ENCODE assay signal across 11 mouse cellular contexts in the genomic region with DNA sequence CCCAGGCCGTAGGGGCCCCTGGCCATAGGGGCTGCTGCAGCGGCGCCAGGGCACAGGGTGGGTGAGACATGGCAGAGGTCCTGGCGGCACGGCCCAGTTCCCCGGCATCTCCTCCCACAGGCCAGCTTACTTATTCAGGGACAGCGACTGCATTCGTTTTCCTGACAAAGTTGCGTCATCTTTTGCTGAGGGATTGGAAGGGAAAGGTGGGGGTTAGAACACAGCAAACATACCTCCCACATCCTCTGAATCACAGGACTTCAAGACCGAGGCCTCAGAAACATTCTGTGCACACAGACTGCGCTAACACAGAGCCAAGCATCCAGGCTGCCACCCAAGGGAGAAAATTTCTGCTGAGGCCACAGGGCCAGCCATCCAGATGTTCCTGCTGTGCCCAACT. TPM values are rescaled to one million over a fixed set of nuclear protein-coding genes. Genes with fewer than 3 reads are reported as not detected.
DNase-seq lines count a peak whose midpoint lies in the region; ATAC-seq and TF ChIP-seq lines count a peak whose summit lies in the region.
"Had no signal": no experiment of that assay in that cellular context is flagged by ENCODE, and none has a peak within 500 bp of the region (broad histone marks: within the 10 kb centered on the region; RNA-seq: fewer than 3 reads in every experiment).

No protein-coding gene starts in this region.

- no peak for TF ChIP-seq CTCF in heart, postnatal 0 days (IDR thresholded peaks at IDR 0.05; ENCODE audit: low read depth)
- TF ChIP-seq CTCF in gastrocnemius, adult 2 months (IDR thresholded peaks at IDR 0.05): no peak

- no peak overlapping the region for H3K9ac ChIP-seq in heart, postnatal 0 days (replicated peaks; ENCODE audit: low read depth, low read length)
- no peak overlapping the region for H3K9ac ChIP-seq in kidney, embryonic 15.5 days
- H3K9ac ChIP-seq in forebrain, embryonic 15.5 days (replicated peaks): no peak overlapping the region

- ATAC-seq in heart, postnatal 0 days (ENCODE audit: insufficient read depth, low read depth): peak; percentile 29
- no peak for ATAC-seq in kidney, embryonic 15.5 days (replicated peaks; ENCODE audit: low FRiP score)
- no peak for ATAC-seq in forebrain, embryonic 15.5 days (replicated peaks)

- DNase-seq in heart, postnatal 0 days (ENCODE audit: low spot score): no peak
- no peak for DNase-seq in heart, postnatal 25 days (ENCODE audit: low spot score)
- peak; percentile 92 for DNase-seq in 3T3-L1 (ENCODE audit: low read depth, low spot score)
- peak; percentile 74 for DNase-seq in adrenal gland, postnatal 14 days
- DNase-seq in left cerebral cortex, adult 8-10 months (ENCODE audit: low spot score in 2 of 2): peak; percentile 44 to 83
- no peak for DNase-seq in gastrocnemius, adult 2 months
- DNase-seq: cerebellum, postnatal 14 days; thymus, adult 18-20 months had no signal

- peaks cover 93% of the 10 kb centered on the region for H3K36me3 ChIP-seq in heart, postnatal 0 days (replicated peaks; ENCODE audit: control insufficient read depth, insufficient read depth, low read length)
- H3K36me3 ChIP-seq in kidney, embryonic 15.5 days: peaks cover 99% of the 10 kb centered on the region
- peaks cover 80% of the 10 kb centered on the region for H3K36me3 ChIP-seq in forebrain, embryonic 15.5 days

- H3K27ac ChIP-seq in heart, postnatal 0 days (ENCODE audit: low read depth): peak overlapping the region; percentile 48; the same call in 1 of the 2 replicates
- H3K27ac ChIP-seq in gastrocnemius, adult 2 months: no peak overlapping the region
- no peak overlapping the region for H3K27ac ChIP-seq in kidney, embryonic 15.5 days
- H3K27ac ChIP-seq in forebrain, embryonic 15.5 days (replicated peaks): no peak overlapping the region

- H3K27me3 ChIP-seq in heart, postnatal 0 days (ENCODE audit: control insufficient read depth, insufficient read depth, low read length): no peaks in the 10 kb centered on the region
- H3K27me3 ChIP-seq in kidney, embryonic 15.5 days: no peaks in the 10 kb centered on the region
- H3K27me3 ChIP-seq in forebrain, embryonic 15.5 days: no peaks in the 10 kb centered on the region

- H3K4me2 ChIP-seq in heart, postnatal 0 days (ENCODE audit: low read depth, low read length): no peak overlapping the region
- H3K4me2 ChIP-seq in kidney, embryonic 15.5 days: no peak overlapping the region
- H3K4me2 ChIP-seq in forebrain, embryonic 15.5 days (replicated peaks): no peak overlapping the region

- no peaks in the 10 kb centered on the region for H3K4me1 ChIP-seq in heart, postnatal 0 days (ENCODE audit: control insufficient read depth, insufficient read depth)
- H3K4me1 ChIP-seq in kidney, embryonic 15.5 days: no peaks in the 10 kb centered on the region
- no peaks in the 10 kb centered on the region for H3K4me1 ChIP-seq in forebrain, embryonic 15.5 days

- intact Hi-C loops in heart, postnatal 25 days (cut with DNase I): no loop called here
- intact Hi-C loops in gastrocnemius, adult 2 months (cut with DNase I): no loop called here

- no peak overlapping the region for H3K4me3 ChIP-seq in heart, postnatal 0 days (ENCODE audit: low read depth, low read length)
- no peak overlapping the region for H3K4me3 ChIP-seq in gastrocnemius, adult 2 months
- no peak overlapping the region for H3K4me3 ChIP-seq in kidney, embryonic 15.5 days (replicated peaks)
- no peak overlapping the region for H3K4me3 ChIP-seq in forebrain, embryonic 15.5 days
- H3K4me3 ChIP-seq: erythroblast, embryonic 14.5 days had no signal

- no peak for TF ChIP-seq EP300 in heart, postnatal 0 days (IDR thresholded peaks at IDR 0.05; ENCODE audit: low read depth)

- WGBS in heart, postnatal 0 days: 68% methylated on average over 11 of the region's 11 CpGs
- WGBS in kidney, embryonic 15.5 days: 83% methylated on average over 11 of the region's 11 CpGs
- WGBS in forebrain, embryonic 15.5 days: 92% methylated on average over 11 of the region's 11 CpGs

- H3K9me3 ChIP-seq in heart, postnatal 0 days (replicated peaks; ENCODE audit: control insufficient read depth, low read length): no peaks in the 10 kb centered on the region
- H3K9me3 ChIP-seq in kidney, embryonic 15.5 days (replicated peaks): no peaks in the 10 kb centered on the region
- H3K9me3 ChIP-seq in forebrain, embryonic 15.5 days: no peaks in the 10 kb centered on the region

RNA-seq across cellular contexts. Expression of a gene that starts 9.8 kb away (rescaled TPM):
- 8.6 and 15.9 TPM in 2 replicates for total RNA-seq in heart, postnatal 0 days (2014; rRNA removed; ENCODE audit: low replicate concordance)
- polyA plus RNA-seq in heart, postnatal 0 days (2015; fragmentation: Nextera tagmentation; extraction: Ambion mirVana): 58.0 and 58.1 TPM in 2 replicates
- total RNA-seq in heart, postnatal 25 days (2021): 10 to 100 TPM; 37.8 to 40.3 TPM
- total RNA-seq in adrenal gland, postnatal 14 days (2021): 101 and 108 TPM in 2 replicates
- 100 to 1,000 TPM in 1 of 4 experiments, 10 to 100 TPM in 3; 77.5 to 101 (median 86.1) TPM for total RNA-seq in left cerebral cortex, adult 8-10 months (2022)
- total RNA-seq in gastrocnemius, adult 2 months (2021): 10 to 100 TPM; 47.9 to 56.9 TPM
- polyA plus RNA-seq in kidney, embryonic 15.5 days (2015; fragmentation: Nextera tagmentation; extraction: Ambion mirVana): 104 and 106 TPM in 2 replicates
- 110 and 114 TPM in 2 replicates for polyA plus RNA-seq in forebrain, embryonic 15.5 days (2015; fragmentation: Nextera tagmentation; extraction: Ambion mirVana)

RNA-seq across cellular contexts. Expression of a gene that starts 10.0 kb away (rescaled TPM):
- total RNA-seq in heart, postnatal 0 days (2014; rRNA removed; ENCODE audit: low replicate concordance): 61.2 and 91.1 TPM in 2 replicates
- polyA plus RNA-seq in heart, postnatal 0 days (2015; fragmentation: Nextera tagmentation; extraction: Ambion mirVana): 119 and 121 TPM in 2 replicates
- 10 to 100 TPM; 53.5 to 62.6 TPM for total RNA-seq in heart, postnatal 25 days (2021)
- 106 and 112 TPM in 2 replicates for total RNA-seq in adrenal gland, postnatal 14 days (2021)
- 10 to 100 TPM; 70.3 to 76.5 (median 74.1) TPM for total RNA-seq in left cerebral cortex, adult 8-10 months (2022)
- total RNA-seq in gastrocnemius, adult 2 months (2021): 10 to 100 TPM; 49.1 to 57.4 TPM
- polyA plus RNA-seq in kidney, embryonic 15.5 days (2015; fragmentation: Nextera tagmentation; extraction: Ambion mirVana): 196 TPM in 2 replicates
- 203 and 216 TPM in 2 replicates for polyA plus RNA-seq in forebrain, embryonic 15.5 days (2015; fragmentation: Nextera tagmentation; extraction: Ambion mirVana)

RNA-seq across cellular contexts. Expression of a gene that starts 16.2 kb away (rescaled TPM):
- 105 and 267 TPM in 2 replicates for total RNA-seq in heart, postnatal 0 days (2014; rRNA removed; ENCODE audit: low replicate concordance)
- polyA plus RNA-seq in heart, postnatal 0 days (2015; fragmentation: Nextera tagmentation; extraction: Ambion mirVana): 179 and 181 TPM in 2 replicates
- total RNA-seq in heart, postnatal 25 days (2021): 10 to 100 TPM; 75.3 to 85.4 TPM
- total RNA-seq in adrenal gland, postnatal 14 days (2021): 205 and 257 TPM in 2 replicates
- total RNA-seq in left cerebral cortex, adult 8-10 months (2022): 10 to 100 TPM; 17.4 to 47.4 (median 23.9) TPM
- total RNA-seq in gastrocnemius, adult 2 months (2021): 10 to 100 TPM; 20.1 to 29.9 TPM
- 294 and 313 TPM in 2 replicates for polyA plus RNA-seq in kidney, embryonic 15.5 days (2015; fragmentation: Nextera tagmentation; extraction: Ambion mirVana)
- polyA plus RNA-seq in forebrain, embryonic 15.5 days (2015; fragmentation: Nextera tagmentation; extraction: Ambion mirVana): 57.0 and 60.4 TPM in 2 replicates

RNA-seq across cellular contexts. Expression of a gene that starts 36.7 kb away (rescaled TPM):
- 13.5 and 28.1 TPM in 2 replicates for total RNA-seq in heart, postnatal 0 days (2014; rRNA removed; ENCODE audit: low replicate concordance)
- polyA plus RNA-seq in heart, postnatal 0 days (2015; fragmentation: Nextera tagmentation; extraction: Ambion mirVana): 15.5 and 15.7 TPM in 2 replicates
- 10 to 100 TPM; 27.9 to 28.6 TPM for total RNA-seq in heart, postnatal 25 days (2021)
- total RNA-seq in adrenal gland, postnatal 14 days (2021): 27.0 and 28.3 TPM in 2 replicates
- total RNA-seq in left cerebral cortex, adult 8-10 months (2022): 10 to 100 TPM; 20.2 to 23.4 (median 21.8) TPM
- total RNA-seq in gastrocnemius, adult 2 months (2021): 10 to 100 TPM; 11.5 to 12.8 TPM
- polyA plus RNA-seq in kidney, embryonic 15.5 days (2015; fragmentation: Nextera tagmentation; extraction: Ambion mirVana): 16.9 and 17.4 TPM in 2 replicates
- polyA plus RNA-seq in forebrain, embryonic 15.5 days (2015; fragmentation: Nextera tagmentation; extraction: Ambion mirVana): 23.3 and 25.1 TPM in 2 replicates

RNA-seq across cellular contexts. Expression of a gene that starts 36.8 kb away (rescaled TPM):
- total RNA-seq in heart, postnatal 0 days (2014; rRNA removed; ENCODE audit: low replicate concordance): 20.0 and 21.5 TPM in 2 replicates
- 14.5 and 14.9 TPM in 2 replicates for polyA plus RNA-seq in heart, postnatal 0 days (2015; fragmentation: Nextera tagmentation; extraction: Ambion mirVana)
- total RNA-seq in heart, postnatal 25 days (2021): 10 to 100 TPM in 1 of 2 experiments, 1 to 10 TPM in 1; 9.6 to 11.1 TPM
- 21.2 and 23.2 TPM in 2 replicates for total RNA-seq in adrenal gland, postnatal 14 days (2021)
- total RNA-seq in left cerebral cortex, adult 8-10 months (2022): 10 to 100 TPM; 19.2 to 25.9 (median 22.6) TPM
- 1 to 10 TPM; 9.3 to 9.9 TPM for total RNA-seq in gastrocnemius, adult 2 months (2021)
- 52.0 and 57.6 TPM in 2 replicates for polyA plus RNA-seq in kidney, embryonic 15.5 days (2015; fragmentation: Nextera tagmentation; extraction: Ambion mirVana)
- 54.6 and 56.6 TPM in 2 replicates for polyA plus RNA-seq in forebrain, embryonic 15.5 days (2015; fragmentation: Nextera tagmentation; extraction: Ambion mirVana)

Comparison
In these comparisons a context has a peak if more than half of its experiments do, and no peak if none do; other contexts are left out.
1. DNase-seq: peak in 3T3-L1 (single experiment), adrenal gland, postnatal 14 days (single experiment) and left cerebral cortex, adult 8-10 months (2 of 2); none in heart, postnatal 0 days (single experiment), heart, postnatal 25 days (single experiment) and gastrocnemius, adult 2 months (single experiment).